Mouse (Mus musculus) left cerebral cortex, adult 11 months (tissue): Measurements from ENCODE around the gene Fam107b.
"Not testable (repeated sequence)": the region's sequence is repeated elsewhere in the genome, so short reads cannot be mapped to it uniquely, and the experiment has no call there.

ENCODE experiments used
- DNase-seq: peaks from one replicate; pipeline ENCODE4 v3.0.0; 2022; ENCODE audit warnings: low spot score

Gene Fam107b

DNA sequence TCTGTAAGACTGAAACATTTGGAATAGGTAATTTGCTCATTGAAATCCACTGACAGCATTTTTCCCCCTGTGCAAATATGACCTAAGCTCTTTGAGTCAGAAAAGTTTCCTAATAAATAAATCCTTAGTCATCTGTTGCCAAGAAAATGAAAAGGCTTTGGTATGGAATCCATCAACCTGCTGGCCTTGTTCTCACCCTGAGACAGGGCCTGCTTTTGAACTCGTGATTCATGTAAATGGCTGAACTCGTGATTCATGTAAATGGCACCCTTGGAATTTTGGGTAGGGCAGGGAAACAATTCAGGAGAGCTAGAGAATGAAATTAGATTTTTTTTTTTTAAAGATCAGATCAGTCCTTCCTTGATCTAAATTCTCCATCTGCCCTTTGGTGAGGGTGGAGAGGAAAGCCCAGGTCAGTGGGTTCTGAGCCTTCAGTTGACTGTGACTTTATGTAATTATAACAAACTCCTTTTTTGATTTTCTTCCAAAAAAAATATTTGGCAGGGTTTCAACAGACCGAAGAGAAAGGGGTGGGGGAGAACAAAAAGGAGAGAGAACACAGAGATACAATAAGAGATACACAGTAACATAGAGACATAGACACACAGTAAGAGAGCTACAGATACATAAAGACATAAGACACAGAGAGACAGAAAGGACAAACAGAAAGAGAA is 142.2 kb downstream of the Fam107b start:
- no peak for DNase-seq

DNA sequence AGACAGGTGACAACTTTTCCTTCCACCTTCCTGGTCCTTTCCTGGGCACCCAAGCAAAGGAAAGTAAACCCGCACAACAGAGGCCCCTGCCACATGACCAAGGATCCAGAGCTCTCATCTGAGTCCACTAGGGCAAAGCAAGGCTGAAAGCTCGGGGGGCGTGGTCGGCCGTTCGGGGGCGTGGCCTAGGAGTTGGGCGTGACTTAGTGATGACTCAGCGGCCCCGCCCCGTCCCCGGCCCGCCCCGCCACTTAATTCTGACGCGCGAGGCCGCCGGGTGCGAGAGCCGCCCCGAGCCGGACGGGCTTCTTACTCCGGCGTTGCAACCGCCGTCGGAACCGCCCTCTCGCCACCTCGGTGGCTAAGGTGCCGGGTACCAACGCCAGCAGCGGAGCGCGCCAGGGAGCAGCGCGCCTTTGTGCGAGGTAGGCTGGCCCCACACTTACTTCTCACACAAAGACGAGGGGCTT is 143.0 kb downstream of the Fam107b start:
- peak; percentile 73 for DNase-seq

DNA sequence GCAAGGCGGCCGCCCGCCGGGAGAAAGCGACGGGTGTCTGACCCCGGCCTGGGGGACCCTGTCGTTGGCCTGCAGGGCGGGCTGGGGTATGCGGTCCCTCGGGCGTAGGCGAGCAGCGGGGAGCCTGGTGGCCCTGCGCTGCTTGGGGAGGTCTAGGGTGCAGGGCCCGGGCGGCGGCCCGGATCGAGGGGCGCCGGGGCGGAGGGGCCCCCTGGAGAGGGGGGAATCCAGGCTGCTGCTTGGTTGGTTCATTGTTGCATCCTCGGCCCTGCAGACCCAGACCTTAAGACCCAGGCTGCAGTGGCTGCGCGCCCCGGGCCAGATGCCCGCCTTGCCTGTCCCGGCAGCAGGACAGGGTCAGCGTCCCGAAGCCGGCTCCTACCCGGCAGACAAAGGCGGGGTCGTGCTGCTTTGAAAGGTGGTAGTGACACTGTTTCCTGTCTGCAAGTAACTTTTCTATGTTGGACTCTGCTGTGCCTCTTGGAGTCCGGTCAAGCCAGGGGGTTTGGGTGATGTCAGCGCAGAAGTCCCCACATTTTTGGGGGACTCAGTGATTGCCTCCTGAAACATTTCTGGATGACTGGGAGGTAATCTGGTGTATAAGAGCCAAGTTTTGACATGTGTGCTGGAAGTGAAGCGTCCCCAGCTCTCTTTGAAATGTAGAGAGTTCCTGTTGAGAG is 143.5 kb downstream of the Fam107b start:
- no peak for DNase-seq

DNA sequence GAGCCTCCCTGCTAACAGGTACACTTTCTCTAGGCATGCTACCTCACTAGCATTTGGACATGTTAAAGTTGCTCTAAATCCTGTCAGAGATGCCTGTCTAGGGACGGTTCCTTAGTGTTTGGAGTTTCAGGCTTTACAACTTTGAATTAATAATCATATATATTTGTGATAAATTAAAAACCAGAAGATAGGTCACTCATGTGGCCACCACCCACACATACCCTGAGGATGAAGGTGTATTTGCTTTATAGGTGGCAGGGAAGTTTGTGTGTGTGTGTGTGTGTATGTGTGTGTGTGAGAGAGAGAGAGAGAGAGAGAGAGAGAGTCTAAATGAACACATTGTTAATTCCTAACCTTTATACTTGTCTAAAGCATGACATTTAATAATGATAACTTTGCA is 144.2 kb downstream of the Fam107b start:
- DNase-seq = no peak

DNA sequence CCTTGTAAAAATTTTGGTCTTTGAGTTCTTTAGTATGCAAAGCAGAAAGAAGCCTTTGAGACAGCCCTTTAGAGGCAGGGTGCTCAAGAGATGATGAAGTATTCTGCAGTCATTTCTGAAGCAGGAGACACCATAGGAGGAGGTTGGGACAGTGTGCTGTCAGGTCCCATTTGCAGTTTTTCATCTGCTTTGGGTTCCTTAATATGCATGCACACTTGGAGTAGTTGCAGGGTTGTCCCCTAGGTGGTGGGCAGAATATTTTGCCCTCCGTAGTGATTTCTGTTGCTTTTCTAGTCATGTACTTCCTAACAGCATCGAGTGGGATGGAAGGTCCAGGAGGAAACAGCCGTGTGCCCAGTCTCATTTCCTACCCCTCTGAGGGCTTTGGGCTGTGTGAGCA is 145.1 kb downstream of the Fam107b start:
- DNase-seq = no peak

DNA sequence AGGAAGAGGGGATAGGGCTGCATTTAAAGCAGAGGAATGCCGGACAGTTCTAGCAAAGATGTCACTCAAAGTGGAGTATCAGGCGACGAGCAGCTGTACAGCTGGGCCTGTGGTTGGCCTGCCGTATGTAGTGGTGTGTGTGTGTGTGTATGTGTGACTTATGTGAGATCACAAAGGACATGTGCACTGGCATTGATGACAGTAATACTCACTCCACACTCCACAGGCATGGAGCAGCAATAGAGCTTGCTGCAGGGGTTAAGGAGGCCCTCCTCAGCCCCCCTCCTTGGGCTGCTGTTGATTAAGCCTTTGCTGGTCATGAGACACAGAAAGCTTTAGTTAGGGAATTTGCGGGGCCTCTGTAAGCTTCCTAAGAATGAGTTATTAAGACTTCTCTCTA is 147.0 kb downstream of the Fam107b start:
- no peak for DNase-seq

DNA sequence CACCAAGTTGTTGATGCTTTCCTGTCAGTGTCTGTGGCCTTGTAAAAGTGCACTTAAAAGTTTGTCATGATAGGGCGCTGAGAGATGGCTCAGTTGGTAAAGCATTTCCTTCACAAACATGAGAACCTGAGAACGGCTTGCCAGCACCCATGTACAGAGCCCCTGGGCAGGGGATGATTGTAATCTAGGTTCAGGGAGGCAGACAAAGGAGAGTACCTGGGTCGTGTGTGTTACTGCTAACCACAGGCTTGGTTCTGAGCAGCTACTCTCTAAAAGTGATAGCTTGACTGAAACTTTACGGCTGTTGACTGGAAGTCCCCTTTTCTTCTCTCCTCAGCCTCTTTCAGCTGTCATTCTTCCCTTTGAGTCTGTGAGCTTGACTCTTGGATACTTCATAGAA is 147.6 kb downstream of the Fam107b start:
- no peak for DNase-seq

DNA sequence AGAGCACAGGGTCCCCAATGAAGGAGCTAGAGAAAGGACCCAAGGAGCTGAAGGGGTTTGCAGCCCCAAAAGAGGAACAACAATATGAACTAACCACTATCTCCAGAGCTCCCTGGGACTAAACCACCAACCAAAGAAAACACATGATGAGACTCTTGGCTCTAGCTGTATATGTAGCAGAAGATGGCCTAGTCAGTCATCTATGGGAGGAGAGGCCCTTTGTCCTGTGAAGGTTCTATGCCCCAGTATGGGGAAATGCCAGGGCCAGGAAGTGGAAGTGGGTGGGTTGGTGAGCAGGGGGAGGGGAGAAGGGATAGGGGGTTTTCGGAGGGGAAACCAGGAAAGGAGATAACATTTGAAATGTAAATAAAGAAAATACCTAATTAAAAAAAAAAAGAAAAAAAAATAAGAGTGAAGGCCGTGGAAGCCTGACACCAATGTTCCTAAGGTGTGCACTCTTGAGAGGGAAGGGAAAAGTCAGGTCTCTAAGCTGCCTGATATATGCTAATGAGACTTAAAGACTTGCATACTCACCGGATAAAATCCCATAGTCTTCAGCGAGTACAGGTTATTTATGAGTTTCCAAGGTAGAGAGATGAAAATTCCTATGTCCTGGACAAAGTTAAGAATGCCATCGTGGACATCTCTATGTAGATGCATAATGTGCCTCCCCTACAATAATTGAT is 149.3 kb downstream of the Fam107b start:
- DNase-seq = not testable (repeated sequence)

DNA sequence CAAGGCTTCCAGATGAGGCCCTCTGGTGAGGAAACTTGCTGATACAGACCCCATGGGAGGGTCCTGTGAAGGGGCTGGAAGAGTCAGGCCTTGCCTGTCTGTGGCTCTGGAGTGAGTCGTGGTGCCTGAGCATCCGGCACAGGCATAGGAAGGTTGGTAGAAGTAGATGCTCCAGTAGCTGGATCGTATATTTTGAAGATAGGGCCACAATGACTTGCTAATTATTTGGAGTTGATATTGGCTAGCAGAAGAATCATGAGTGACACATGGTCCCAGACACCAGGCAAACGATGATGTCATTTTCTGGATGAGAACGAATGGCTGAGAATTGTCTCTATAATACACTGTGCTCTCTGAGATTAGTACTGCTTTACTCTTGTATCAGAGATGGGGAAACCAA is 150.8 kb downstream of the Fam107b start:
- DNase-seq = no peak

DNA sequence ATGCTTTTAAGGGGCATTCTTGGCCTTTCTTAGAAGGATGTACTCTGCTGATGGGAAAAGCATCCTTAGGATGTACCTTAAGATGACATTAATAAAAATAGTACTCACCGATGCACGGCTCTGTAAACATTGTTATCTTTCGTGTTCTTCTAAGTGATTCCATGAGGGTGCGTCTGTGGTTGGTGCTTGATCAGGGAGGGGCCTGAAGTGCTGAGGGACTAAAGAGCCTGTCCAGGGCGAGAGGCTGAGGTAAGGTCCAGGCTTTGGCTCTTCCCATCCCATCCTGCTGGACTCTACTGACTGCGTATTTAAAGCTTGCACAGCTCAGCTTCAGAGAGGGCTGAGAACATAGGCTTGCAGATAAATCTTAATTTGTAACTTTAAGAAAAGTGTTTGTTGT is 151.7 kb downstream of the Fam107b start:
- DNase-seq = no peak

DNA sequence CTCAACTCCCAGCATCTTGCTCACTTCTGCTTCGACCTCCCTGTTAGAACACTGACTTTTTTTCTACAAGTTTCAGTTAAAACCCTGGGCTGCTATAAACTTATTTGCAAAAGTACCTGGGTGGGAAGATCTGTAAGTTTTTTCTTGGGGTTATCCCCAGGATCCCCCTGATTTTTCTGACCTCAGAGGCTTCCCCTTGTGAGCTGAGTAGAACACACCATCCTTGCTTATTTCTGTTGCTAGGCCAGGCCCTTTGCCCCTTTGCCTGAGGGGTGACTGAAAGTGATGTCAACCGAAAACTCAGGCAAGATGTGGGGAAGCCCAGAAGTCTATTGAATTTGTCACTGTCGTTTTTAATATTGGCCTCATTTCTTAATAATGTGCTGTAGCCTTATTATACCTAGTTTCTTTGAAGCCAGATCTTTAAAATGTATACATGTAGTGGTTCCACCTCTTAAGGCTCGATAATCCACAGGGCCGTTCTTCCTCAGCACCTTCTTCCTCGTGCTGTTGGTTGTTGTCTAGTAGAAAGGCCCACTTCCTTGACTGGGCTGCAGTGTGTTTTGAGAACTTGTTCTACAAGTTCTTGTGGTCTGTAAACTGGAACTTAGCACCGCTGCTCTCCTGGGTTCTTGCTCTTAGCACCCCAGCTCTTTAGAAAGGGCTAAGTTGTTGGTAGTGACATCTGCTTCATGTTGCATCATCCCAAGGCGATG is 153.3 kb downstream of the Fam107b start:
- DNase-seq = no peak

DNA sequence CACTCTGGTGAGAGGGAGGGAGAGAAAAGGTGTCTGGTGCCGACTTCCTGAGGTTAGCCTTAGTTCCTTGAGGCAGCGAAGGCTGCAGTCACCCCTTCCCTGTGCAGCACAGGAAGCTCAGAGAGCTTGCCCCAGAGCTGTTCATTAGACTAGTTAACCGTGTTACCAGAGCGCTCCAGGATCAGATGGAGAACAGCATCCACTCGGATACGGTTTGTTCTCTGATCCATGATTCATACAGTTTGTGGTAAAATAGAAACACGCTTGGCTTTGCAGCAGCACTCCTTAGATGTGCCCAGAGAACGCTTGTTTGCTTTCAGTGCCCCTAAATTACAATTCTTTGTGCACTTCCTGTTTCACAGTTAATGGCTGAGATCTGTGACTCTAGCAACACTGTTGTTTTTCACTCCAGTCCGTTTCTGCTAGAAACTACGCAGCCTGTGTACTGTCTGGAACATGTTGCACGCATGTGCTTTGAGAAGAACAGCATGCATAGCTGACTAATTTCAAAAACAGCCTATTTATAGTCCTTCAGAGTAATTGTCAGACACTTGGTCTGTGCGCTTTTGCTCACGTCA is 156.3 kb downstream of the Fam107b start:
- no peak for DNase-seq

DNA sequence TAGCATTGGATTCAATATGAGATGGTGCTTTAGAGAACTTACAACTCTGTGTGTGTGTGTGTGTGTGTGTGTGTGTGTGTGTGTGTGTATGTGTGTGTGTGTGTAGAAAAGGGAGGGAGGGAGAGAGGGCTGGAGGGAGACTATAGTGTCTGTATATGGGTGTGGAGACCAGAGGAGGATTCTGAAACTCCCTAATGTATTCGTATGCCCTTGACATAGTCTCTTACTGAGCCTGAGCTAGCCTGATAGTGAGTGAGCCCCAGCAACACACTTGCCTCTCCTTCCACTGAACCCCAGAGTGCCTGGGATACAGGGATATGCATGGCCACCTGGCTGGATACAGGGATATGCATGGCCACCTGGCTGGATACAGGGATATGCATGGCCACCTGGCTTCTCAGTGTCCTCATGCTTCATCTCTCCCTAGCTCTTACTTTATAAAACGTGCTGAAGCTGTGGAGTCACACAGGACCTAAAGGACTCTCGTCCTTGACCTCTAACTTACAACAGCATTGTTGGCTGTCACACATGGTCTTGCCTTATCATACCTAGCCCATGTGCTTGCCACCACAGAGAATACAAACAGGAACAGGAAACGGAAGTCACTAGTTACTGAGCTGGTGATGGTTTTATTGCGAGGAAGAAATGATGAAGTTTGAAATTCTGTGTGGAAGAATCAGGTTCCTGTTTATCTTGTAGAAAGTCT is 157.1 kb downstream of the Fam107b start:
- DNase-seq = no peak

DNA sequence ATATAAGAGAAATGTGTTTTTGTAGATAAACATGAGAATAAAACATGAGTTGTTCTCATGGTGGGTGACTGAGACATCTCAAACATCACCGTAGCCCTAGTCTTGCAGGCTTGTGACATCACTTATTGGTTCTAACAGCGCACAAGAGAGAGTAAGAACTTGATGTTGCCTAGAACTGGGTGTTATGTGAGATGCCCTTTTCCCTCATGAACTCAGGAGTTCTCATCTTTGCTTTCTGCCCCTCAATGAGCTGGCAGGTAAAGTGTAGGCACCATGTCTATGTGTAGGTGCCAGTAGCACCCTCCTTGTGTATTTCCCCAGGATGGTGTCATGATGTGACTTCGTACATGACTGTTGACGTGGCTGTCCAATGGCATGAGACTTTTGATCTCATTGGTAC is 157.8 kb downstream of the Fam107b start:
- DNase-seq = no peak

DNA sequence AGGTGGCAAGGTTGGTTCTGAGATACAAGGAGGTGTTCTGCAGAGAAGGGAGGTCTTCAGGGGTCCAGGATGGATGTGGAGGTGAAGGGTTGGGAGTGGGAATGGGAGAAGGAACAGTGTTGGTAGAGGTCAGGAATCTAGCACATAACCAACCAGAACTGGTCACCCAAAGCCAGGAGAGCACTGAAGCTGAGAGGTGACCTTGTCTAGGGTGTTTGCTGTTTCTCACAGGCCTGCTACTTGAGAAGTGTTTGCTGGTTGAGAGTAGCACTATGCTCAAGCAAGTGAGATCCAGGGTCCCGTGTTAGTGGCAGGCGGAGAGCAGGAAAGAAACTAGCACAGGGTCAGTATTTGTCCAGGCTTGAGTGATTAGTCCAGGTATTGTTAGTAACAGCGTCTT is 159.3 kb downstream of the Fam107b start:
- DNase-seq = no peak

DNA sequence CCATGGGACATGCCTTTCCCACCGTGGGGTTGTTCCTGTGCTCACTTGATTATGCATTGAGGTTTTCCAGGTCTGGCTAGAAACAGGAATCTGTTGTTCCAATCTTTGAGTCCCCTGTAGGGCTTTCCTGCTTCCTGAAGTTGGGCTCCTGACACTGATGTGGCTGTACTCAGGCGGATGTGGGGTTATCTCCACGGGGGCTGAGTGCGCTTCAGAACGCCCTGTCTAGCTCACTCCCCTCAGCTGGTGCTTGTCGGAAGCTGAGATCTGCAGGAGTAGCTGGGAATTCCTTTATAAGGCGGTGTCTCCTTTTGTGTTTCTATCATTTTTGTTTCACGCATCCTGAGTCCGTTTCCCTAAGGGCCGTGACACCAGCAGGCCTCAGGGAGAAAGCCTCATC is 160.5 kb downstream of the Fam107b start:
- no peak for DNase-seq

DNA sequence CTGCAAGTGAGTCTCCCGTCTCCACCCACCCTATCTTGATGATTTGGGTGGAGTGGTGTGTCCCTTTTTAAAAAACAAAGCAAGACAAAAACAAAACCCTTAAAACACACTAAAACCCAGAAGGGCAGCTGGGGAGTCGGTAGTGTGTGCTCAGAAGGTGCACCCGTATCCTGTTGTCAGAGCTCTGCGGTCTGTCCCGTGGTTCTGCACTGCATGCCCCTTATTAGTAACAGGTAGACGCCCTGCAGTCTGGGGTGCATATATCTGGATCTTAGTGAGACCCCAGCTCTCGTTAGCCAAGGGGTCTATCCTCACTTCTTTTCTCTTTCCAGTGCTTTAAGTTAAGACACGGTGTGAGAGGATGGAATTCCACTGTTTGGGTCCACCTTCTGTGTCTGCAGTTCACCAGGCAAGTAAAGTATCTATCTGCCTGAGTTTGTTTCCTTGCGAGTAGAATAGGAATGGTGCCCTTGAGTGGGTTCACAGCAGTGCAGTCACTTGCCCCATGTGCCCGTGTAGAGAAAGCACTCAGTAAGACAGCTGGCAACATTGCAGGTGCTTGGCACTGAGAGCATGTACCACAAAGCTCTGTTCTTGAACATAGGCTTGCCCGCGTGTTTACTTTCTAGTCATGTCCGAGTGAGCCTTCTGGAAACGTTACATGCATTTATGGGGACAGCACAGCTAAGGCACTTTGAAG is 161.2 kb downstream of the Fam107b start:
- no peak for DNase-seq

DNA sequence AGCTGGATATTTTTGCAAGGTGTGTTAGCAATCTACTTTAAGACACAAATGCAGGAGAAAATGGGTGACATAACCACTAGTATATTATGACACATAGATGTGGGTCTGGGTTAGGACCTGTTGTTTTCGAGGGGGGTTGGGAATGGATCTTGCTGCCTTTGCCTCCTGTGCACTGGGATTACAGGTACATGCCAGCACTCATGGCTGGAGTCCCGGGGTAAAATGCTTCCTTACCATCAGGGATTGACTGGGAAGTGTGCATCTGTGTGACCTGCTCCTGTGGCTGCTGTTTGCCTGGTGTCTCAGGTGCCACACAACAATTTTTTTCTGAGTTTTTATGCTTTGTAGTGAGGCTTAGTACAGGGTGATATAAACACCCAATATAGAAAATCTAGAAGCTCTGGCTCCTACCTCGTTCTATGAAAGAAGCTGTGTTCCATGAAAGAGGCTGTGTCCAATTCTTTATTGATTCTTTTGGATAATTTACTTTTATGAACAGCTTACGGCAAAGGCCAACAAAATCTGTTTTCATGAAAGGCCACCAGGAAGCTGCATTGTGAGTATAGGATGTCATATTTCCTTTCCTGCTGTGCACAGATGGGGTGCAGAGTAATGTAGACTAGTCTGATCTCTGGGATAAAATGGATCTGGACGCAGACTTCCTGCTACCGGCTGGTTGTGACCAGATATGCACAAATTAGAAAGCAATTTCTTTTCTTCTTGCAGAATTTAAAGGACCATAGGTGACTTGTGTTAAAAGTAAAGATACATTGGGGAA is 167.8 kb downstream of the Fam107b start:
- no peak for DNase-seq

DNA sequence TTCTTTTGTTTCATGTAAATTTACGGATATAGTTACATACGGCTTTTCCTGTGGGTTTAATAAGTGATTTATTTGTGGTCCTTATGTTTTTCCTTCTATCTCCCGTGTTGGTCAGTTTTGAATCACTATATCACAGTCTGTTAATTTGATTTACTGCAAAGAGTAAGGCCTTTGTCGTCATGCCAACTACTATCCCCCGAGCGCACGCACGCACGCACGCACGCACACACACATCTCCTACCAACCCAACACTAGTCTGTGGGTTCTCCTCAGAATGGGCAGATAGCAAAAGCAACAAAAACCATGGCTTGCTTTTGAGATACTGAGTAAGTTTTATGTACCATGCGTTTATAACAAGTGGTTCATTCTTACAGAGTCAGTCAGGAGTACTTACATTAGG is 168.4 kb downstream of the Fam107b start:
- no peak for DNase-seq

DNA sequence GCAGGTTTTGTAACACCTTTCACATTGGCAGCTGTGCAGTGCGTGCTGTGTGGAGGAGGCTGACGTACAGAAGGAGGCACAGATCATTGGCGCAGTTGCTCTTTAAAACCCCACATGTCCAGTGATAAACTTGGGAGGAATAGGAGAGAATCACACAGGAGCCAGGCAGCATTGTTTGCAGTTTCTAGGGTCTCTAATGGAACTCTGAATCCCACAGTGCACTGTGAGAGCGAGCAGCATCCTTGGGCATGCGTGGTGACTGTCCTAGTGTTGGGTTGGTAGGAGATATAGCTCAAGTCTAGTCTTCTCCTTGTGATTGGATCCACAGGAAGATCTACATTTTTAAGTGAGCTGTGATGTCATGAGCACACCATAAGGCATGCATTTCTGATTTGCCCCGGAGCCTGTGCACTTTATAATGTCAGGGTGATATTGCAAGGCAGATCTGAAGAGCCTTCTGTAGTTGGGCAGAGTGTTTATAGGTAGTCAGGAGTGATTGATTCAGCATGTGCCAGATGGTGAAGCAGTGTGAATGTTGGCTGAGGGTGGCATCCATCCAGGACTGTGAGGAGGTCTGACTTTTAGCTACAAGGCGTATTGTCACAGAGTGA is 169.2 kb downstream of the Fam107b start:
- peak; percentile 23 for DNase-seq
